Comparison of ENCODE assay signal across 12 mouse cellular contexts in genomic region chr8:48816941-48817340, GRCm38 (mm10). TPM values are rescaled to one million over a fixed set of nuclear protein-coding genes. Genes with fewer than 3 reads are reported as not detected.
DNase-seq lines count a peak whose midpoint lies in the region; ATAC-seq and TF ChIP-seq lines count a peak whose summit lies in the region.
"Had no signal": no experiment of that assay in that cellular context is flagged by ENCODE, and none has a peak within 500 bp of the region (broad histone marks: within the 10 kb centered on the region; RNA-seq: fewer than 3 reads in every experiment).

No protein-coding gene starts in this region.

- 59% methylated on average over 13 of the region's 13 CpGs for WGBS in kidney, embryonic 16.5 days
- WGBS in intestine, postnatal 0 days: 51% methylated on average over 13 of the region's 13 CpGs

- no peak overlapping the region for H3K4me3 ChIP-seq in kidney, embryonic 16.5 days (ENCODE audit: low read length)
- no peak overlapping the region for H3K4me3 ChIP-seq in intestine, postnatal 0 days (ENCODE audit: low read depth, low read length)
- H3K4me3 ChIP-seq: liver, embryonic 15.5 days; megakaryocyte, embryonic 14.5 days had no signal

- no peak overlapping the region for H3K27ac ChIP-seq in kidney, embryonic 16.5 days (ENCODE audit: low read length)
- no peak overlapping the region for H3K27ac ChIP-seq in intestine, postnatal 0 days (ENCODE audit: low read depth, low read length)
- H3K27ac ChIP-seq: liver, embryonic 15.5 days had no signal

- H3K4me2 ChIP-seq in kidney, embryonic 16.5 days (replicated peaks; ENCODE audit: low read depth, low read length): peak overlapping the region; percentile 39; the same call in 1 of the 2 replicates
- H3K4me2 ChIP-seq in intestine, postnatal 0 days (replicated peaks; ENCODE audit: low read depth): peak overlapping the region; percentile 6; the same call in 1 of the 2 replicates
- H3K4me2 ChIP-seq: liver, embryonic 15.5 days had no signal

- no peak for ATAC-seq in kidney, embryonic 16.5 days (ENCODE audit: low FRiP score, low TSS enrichment)
- ATAC-seq in intestine, postnatal 0 days: no peak

- no peak for TF ChIP-seq CTCF in intestine, postnatal 0 days (IDR thresholded peaks at IDR 0.05; ENCODE audit: low read depth)

- no peak overlapping the region for H3K9ac ChIP-seq in kidney, embryonic 16.5 days (replicated peaks; ENCODE audit: low read length)
- H3K9ac ChIP-seq in intestine, postnatal 0 days (ENCODE audit: low read depth, low read length): no peak overlapping the region
- H3K9ac ChIP-seq: liver, embryonic 15.5 days had no signal

- H3K36me3 ChIP-seq in kidney, embryonic 16.5 days (ENCODE audit: insufficient read depth, low read length): no peaks in the 10 kb centered on the region
- H3K36me3 ChIP-seq in intestine, postnatal 0 days (ENCODE audit: control insufficient read depth, insufficient read depth): no peaks in the 10 kb centered on the region
- H3K36me3 ChIP-seq: liver, embryonic 15.5 days had no signal

- no peaks in the 10 kb centered on the region for H3K9me3 ChIP-seq in kidney, embryonic 16.5 days (ENCODE audit: low read length)
- no peaks in the 10 kb centered on the region for H3K9me3 ChIP-seq in intestine, postnatal 0 days (ENCODE audit: control insufficient read depth)
- H3K9me3 ChIP-seq: liver, embryonic 15.5 days had no signal

- H3K27me3 ChIP-seq in kidney, embryonic 16.5 days (ENCODE audit: insufficient read depth, low read length): no peaks in the 10 kb centered on the region
- no peaks in the 10 kb centered on the region for H3K27me3 ChIP-seq in intestine, postnatal 0 days (replicated peaks; ENCODE audit: control insufficient read depth, insufficient read depth, low read length)
- H3K27me3 ChIP-seq: liver, embryonic 15.5 days; megakaryocyte, embryonic 14.5 days had no signal

- DNase-seq in embryo, embryonic 10 days (ENCODE audit: low spot score): peak; percentile 19
- DNase-seq in embryo, embryonic 9.5 days (ENCODE audit: extremely low spot score): no peak
- DNase-seq in kidney, postnatal 14 days: no peak
- DNase-seq in R1 (ENCODE audit: low read depth, low spot score): peak; percentile 73
- no peak for DNase-seq in layer of hippocampus, postnatal 36 days
- DNase-seq in cerebellum, postnatal 25 days: no peak
- DNase-seq: kidney, adult 18-20 months had no signal

- H3K4me1 ChIP-seq in kidney, embryonic 16.5 days (ENCODE audit: insufficient read depth, low read length): no peaks in the 10 kb centered on the region
- no peaks in the 10 kb centered on the region for H3K4me1 ChIP-seq in intestine, postnatal 0 days (replicated peaks; ENCODE audit: control insufficient read depth, insufficient read depth, low read length)
- H3K4me1 ChIP-seq: liver, embryonic 15.5 days; megakaryocyte, embryonic 14.5 days had no signal

RNA-seq across cellular contexts. Expression of gene Tenm3, which starts 26.8 kb away (rescaled TPM):
- polyA plus RNA-seq in kidney, embryonic 16.5 days (2015; fragmentation: Nextera tagmentation; extraction: Ambion mirVana): 20.3 and 23.5 TPM in 2 replicates
- 4.6 and 5.3 TPM in 2 replicates for polyA plus RNA-seq in intestine, postnatal 0 days (2015; fragmentation: Nextera tagmentation; extraction: Ambion mirVana)
- total RNA-seq in layer of hippocampus, postnatal 36 days (2021): 10 to 100 TPM; 75.0 to 76.7 TPM
- total RNA-seq: hematopoietic stem cell, adult 5-6 weeks had no signal

Comparison
In these comparisons a context has a peak if more than half of its experiments do, and no peak if none do; other contexts are left out.
1. DNase-seq: peak in embryo, embryonic 10 days (single experiment) and R1 (single experiment); none in embryo, embryonic 9.5 days (single experiment), kidney, postnatal 14 days (single experiment), layer of hippocampus, postnatal 36 days (0 of 2) and cerebellum, postnatal 25 days (0 of 2).